Mouse (Mus musculus) hindbrain, postnatal 0 days (tissue): ENCODE measurements around the gene Sco2. TPM values are rescaled to one million over a fixed set of nuclear protein-coding genes. Genes with fewer than 3 reads are reported as not detected.
A peak's percentile ranks its signal among the peaks of the same experiment; 100 is the strongest.

Source experiments
- ATAC-seq: fragments of 200-750 bp; cut with Nextera tagmentation; 2 replicates; pipeline ENCODE4 v1.8.0; 2017; ENCODE audit warnings: mild to moderate bottlenecking, moderate TSS enrichment, moderate library complexity
- DNase-seq: peaks from one replicate; pipeline ENCODE4 v3.0.0-alpha.2; 2015; ENCODE audit warnings: low spot score
- H3K27ac ChIP-seq: fragments of 300-500 bp; sonication (generic); 2 replicates; pipeline ENCODE4 v1.5.1; 2014; ENCODE audit warnings: mild to moderate bottlenecking
- H3K27me3 ChIP-seq: fragments of 300-500 bp; sonication (generic); 2 replicates; pipeline ENCODE4 v1.6.1; 2014; ENCODE audit warnings: low read length, mixed read lengths; ENCODE audit not compliant: insufficient read depth
- H3K36me3 ChIP-seq: fragments of 300-500 bp; sonication (generic); 2 replicates; pipeline ENCODE4 v1.6.1; 2014; ENCODE audit warnings: low read length, mixed read lengths; ENCODE audit not compliant: insufficient read depth
- H3K4me1 ChIP-seq: fragments of 300-500 bp; sonication (generic); 2 replicates; pipeline ENCODE4 v1.6.1; 2014; ENCODE audit warnings: antibody characterized with exemption, low read length, mixed read lengths; ENCODE audit not compliant: insufficient read depth
- H3K4me2 ChIP-seq: fragments of 300-500 bp; sonication (generic); 2 replicates; pipeline ENCODE4 v1.6.1; 2014; ENCODE audit warnings: low read depth, mild to moderate bottlenecking, low read length, moderate library complexity, mixed read lengths
- H3K4me3 ChIP-seq: fragments of 300-500 bp; sonication (generic); 2 replicates; pipeline ENCODE4 v1.5.1; 2014; ENCODE audit warnings: low read length
- H3K9ac ChIP-seq: fragments of 300-500 bp; sonication (generic); replicated peaks from 2 replicates; pipeline ENCODE4 v1.6.1; 2014; ENCODE audit warnings: mild to moderate bottlenecking, low read length, moderate library complexity, mixed read lengths
- H3K9me3 ChIP-seq: fragments of 300-500 bp; sonication (generic); 2 replicates; pipeline ENCODE4 v1.6.1; 2016; ENCODE audit warnings: low read length, mixed read lengths
- CTCF ChIP-seq: IDR thresholded peaks from 2 replicates; pipeline ENCODE4 v1.5.1; 2016; ENCODE audit warnings: antibody characterized with exemption, control low read depth, low read depth
- WGBS: fragments of 180-500 bp; shearing (Covaris S2); extraction: QIAGEN DNeasy Blood & Tissue Kit; methylation state at CpG from one replicate; pipeline ENCODE4 v1.1.7; 2014; 5-methylcytosine and 5-hydroxymethylcytosine counted together
- polyA plus RNA-seq: library from polyadenylated mRNA; unstranded; fragments of >200 nt; fragmentation: Nextera tagmentation; extraction: Ambion mirVana; gene quantifications from 2 replicates; pipeline ENCODE4 v1.2.1, GENCODE M21; 2015
- total RNA-seq: library from RNA; depleted of rRNA; stranded (reverse); fragments of >200 nt; gene quantifications from 2 replicates; pipeline ENCODE4 v1.2.3, GENCODE M21; 2014

The Sco2 gene
- total and polyA plus RNA-seq, 2 experiments from 2014 or later, result 24.3 to 52.6 TPM

- H3K36me3 ChIP-seq, result peaks cover 29% of the 10 kb centered on the region
- peak overlapping the region; percentile 68 for H3K9ac ChIP-seq
- H3K27me3 ChIP-seq, result peaks cover 22% of the 10 kb centered on the region
- ATAC-seq (no peak), DNase-seq (no peak)
- H3K4me2 ChIP-seq, result peak overlapping the region; percentile 69
- TF ChIP-seq CTCF, result no peak
- peak overlapping the region; percentile 66 for H3K4me3 ChIP-seq
- 53% methylated on average over 9 of the region's 9 CpGs for WGBS
- H3K4me1 ChIP-seq, result peaks cover 9% of the 10 kb centered on the region; the same call in 1 of the 2 replicates
- H3K9me3 ChIP-seq, result no peaks in the 10 kb centered on the region
- peak overlapping the region; percentile 88 for H3K27ac ChIP-seq
Observed at GRCm38 (mm10) chr15:89374340-89374739, 694 bp upstream of the Sco2 start.

DNA sequence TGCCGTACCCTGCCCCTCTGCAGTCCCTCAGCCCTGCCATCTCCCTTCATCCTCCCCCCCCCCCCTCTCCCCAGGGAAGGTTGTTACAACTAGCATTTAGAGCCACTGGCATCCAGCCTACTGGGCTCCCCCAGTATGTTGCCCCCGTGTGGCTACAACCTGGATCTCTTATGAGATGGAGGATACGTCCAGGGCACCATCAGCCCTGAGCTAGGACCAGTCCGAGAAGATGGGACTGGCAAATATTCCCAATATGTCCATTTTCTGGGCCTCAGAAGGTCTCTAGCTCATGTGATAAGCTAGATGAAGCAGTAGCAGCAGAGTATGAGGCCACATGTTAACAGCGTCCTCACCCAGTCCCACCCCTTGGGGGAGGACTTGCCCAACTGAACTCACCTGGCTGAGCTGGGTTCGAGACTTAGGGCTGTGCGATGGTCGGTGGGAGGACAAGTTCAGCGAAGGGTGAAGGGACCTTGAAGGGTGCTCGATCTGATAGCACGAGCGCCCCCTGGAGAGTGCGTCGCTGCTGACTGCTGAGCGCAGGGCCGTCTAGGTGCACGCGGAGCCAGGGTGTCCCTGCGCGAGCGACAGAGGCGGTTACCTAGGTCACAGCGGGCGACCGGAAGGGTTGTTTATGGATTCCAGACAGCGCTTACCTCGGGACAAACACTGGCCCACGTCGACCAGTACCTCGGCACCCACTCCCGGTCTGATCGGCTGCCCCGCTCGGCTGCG, 452 bp downstream of the Sco2 start:
- peak overlapping the region; percentile 66 for H3K4me3 ChIP-seq
- no peaks in the 10 kb centered on the region; the same call in 1 of the 2 replicates for H3K4me1 ChIP-seq
- DNase-seq (peak; percentile 86), ATAC-seq (peak; percentile 81)
- H3K27me3 ChIP-seq, result peaks cover 14% of the 10 kb centered on the region
- peak overlapping the region; percentile 68 for H3K9ac ChIP-seq
- H3K27ac ChIP-seq, result peak overlapping the region; percentile 88
- peak; percentile 71 for TF ChIP-seq CTCF
- peaks cover 34% of the 10 kb centered on the region for H3K36me3 ChIP-seq
- 2% methylated on average over 35 of the region's 35 CpGs for WGBS
- no peaks in the 10 kb centered on the region for H3K9me3 ChIP-seq
- H3K4me2 ChIP-seq, result peak overlapping the region; percentile 69

DNA sequence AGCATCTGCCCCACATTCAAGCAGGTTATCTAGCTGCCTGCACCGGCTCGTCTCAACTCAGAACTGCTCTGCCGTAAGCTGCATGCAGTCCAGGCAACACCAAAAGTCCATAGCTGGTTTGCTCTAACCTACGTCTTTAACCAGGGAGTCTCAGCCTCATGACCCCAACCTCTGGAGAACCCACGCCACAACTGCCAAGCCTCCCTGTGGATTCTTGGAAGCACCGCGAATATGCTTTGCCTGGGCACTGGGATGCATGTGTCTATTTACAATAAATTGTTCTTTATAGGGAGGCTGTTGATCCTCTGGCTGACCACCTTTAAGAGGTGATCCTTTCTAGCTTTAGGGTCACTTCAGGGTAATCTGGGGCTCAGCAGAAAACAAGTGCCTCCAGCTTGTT, 1.1 kb downstream of the Sco2 start:
- Histone ChIP-seq H3K9ac (peak overlapping the region; percentile 68; the same call in 1 of the 2 replicates), H3K4me1 (no peaks in the 10 kb centered on the region; the same call in 1 of the 2 replicates), H3K9me3 (no peaks in the 10 kb centered on the region), H3K4me3 (peak overlapping the region; percentile 66; the same call in 1 of the 2 replicates), H3K36me3 (peaks cover 41% of the 10 kb centered on the region), H3K4me2 (peak overlapping the region; percentile 69), H3K27me3 (peaks cover 9% of the 10 kb centered on the region; the same call in 1 of the 2 replicates), H3K27ac (peak overlapping the region; percentile 88; the same call in 1 of the 2 replicates)
- no peak for TF ChIP-seq CTCF
- DNase-seq (no peak), ATAC-seq (no peak)
- 79% methylated on average over 7 of the region's 7 CpGs for WGBS

- Histone ChIP-seq H3K4me1 (no peaks in the 10 kb centered on the region; the same call in 1 of the 2 replicates), H3K27me3 (peaks cover 8% of the 10 kb centered on the region; the same call in 1 of the 2 replicates), H3K9me3 (no peaks in the 10 kb centered on the region), H3K4me3 (no peak overlapping the region), H3K4me2 (no peak overlapping the region), H3K9ac (no peak overlapping the region), H3K36me3 (peaks cover 46% of the 10 kb centered on the region), H3K27ac (no peak overlapping the region)
- 86% methylated on average over 13 of the region's 13 CpGs for WGBS
- ATAC-seq (no peak), DNase-seq (no peak)
- TF ChIP-seq CTCF, result no peak
Observed at GRCm38 (mm10) chr15:89372068-89372467, 1.6 kb downstream of the Sco2 start.

- no peak for TF ChIP-seq CTCF
- Histone ChIP-seq H3K36me3 (peaks cover 82% of the 10 kb centered on the region), H3K27ac (no peak overlapping the region), H3K4me2 (no peak overlapping the region), H3K27me3 (no peaks in the 10 kb centered on the region), H3K4me1 (no peaks in the 10 kb centered on the region), H3K4me3 (no peak overlapping the region), H3K9me3 (no peaks in the 10 kb centered on the region), H3K9ac (no peak overlapping the region)
- no peak for DNase-seq
- 94% methylated on average over 4 of the region's 4 CpGs for WGBS
- no peak for ATAC-seq
Observed at GRCm38 (mm10) chr15:89365141-89365551, 8.5 kb downstream of the Sco2 start.

DNA sequence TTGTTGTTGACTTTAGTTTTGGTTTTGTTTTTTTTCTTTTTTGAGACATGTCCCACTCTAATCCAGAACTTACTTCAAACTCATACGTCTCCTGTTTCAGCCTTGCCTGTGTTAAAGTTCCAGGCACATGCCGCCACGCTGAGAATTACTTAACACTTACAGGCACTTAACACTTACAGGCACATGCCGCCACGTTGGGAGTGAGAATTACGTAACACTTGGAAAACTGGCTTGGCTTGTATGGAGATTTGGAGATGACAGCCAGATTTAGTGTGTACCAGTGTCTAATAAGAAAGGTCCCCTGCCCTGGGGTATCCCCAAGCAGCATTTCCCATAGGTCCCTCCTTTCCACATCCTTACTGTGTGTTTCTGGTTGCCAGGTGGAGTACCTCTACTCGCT, 10.6 kb downstream of the Sco2 start:
- H3K4me2 ChIP-seq, result no peak overlapping the region
- no peak for TF ChIP-seq CTCF
- H3K27me3 ChIP-seq, result no peaks in the 10 kb centered on the region
- H3K9me3 ChIP-seq, result no peaks in the 10 kb centered on the region
- H3K36me3 ChIP-seq, result peaks cover 68% of the 10 kb centered on the region
- no peak overlapping the region for H3K9ac ChIP-seq
- H3K4me3 ChIP-seq, result no peak overlapping the region
- H3K27ac ChIP-seq, result no peak overlapping the region
- 94% methylated on average over 7 of the region's 7 CpGs for WGBS
- ATAC-seq, result no peak
- H3K4me1 ChIP-seq, result no peaks in the 10 kb centered on the region
- DNase-seq, result no peak

DNA sequence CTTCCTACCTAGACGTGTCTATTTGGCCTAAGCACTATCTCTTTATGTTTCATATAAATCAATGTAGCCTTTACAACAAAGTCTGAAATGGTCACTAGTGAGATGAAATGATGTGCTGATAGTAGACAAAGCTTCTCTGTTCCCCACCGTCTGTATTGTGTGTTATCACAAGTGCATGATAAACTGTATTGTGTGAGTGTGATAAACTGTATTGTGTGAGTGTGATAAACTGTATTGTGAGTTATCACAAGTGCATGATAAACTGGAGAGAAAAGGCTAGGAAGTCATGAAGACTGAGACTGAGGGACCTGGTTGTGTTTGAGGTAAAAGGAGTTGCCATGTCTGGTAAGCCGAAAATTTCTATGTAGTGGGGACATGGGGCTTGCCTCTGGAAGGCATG, 14.9 kb downstream of the Sco2 start:
- Histone ChIP-seq H3K27me3 (no peaks in the 10 kb centered on the region), H3K4me1 (peaks cover 13% of the 10 kb centered on the region), H3K9me3 (no peaks in the 10 kb centered on the region), H3K4me2 (no peak overlapping the region), H3K27ac (no peak overlapping the region), H3K9ac (no peak overlapping the region), H3K36me3 (peaks cover 26% of the 10 kb centered on the region), H3K4me3 (no peak overlapping the region)
- DNase-seq, result no peak
- ATAC-seq, result no peak
- no peak for TF ChIP-seq CTCF
- 91% methylated on average over 3 of the region's 3 CpGs for WGBS
